Mouse (Mus musculus) 3T3-L1 (cell line): Measurements from ENCODE around the gene Csdc2.
"Not testable (repeated sequence)": the region's sequence is repeated elsewhere in the genome, so short reads cannot be mapped to it uniquely, and the experiment has no call there.

Experiments
- DNase-seq: peaks from one replicate; pipeline ENCODE4 v3.0.0-alpha.2; 2015; ENCODE audit warnings: low read depth, low spot score

The Csdc2 gene

GRCm38 (mm10) chr15:81936679-81937078, at the start of gene Csdc2:
Gene Csdc2 (plus strand): TSS chr15:81936759.
- no peak for DNase-seq

GRCm38 (mm10) chr15:81886795-81887550, 49.6 kb upstream of the Csdc2 start:
- DNase-seq: no peak

GRCm38 (mm10) chr15:81889175-81889574, 47.4 kb upstream of the Csdc2 start:
- no peak for DNase-seq

- no peak for DNase-seq
Measured at GRCm38 (mm10) chr15:81891140-81891802, 45.3 kb upstream of the Csdc2 start.

- peak; percentile 17 for DNase-seq
Measured at GRCm38 (mm10) chr15:81891822-81892580, 44.6 kb upstream of the Csdc2 start.

GRCm38 (mm10) chr15:81894002-81894401, 42.6 kb upstream of the Csdc2 start:
- DNase-seq: no peak

GRCm38 (mm10) chr15:81896407-81896806, 40.2 kb upstream of the Csdc2 start:
- no peak for DNase-seq

- no peak for DNase-seq
Measured at GRCm38 (mm10) chr15:81897607-81898285, 38.8 kb upstream of the Csdc2 start.

GRCm38 (mm10) chr15:81898751-81899150, 37.8 kb upstream of the Csdc2 start:
- DNase-seq: no peak

GRCm38 (mm10) chr15:81904939-81905338, 31.6 kb upstream of the Csdc2 start:
- DNase-seq: peak; percentile 78

GRCm38 (mm10) chr15:81907953-81908352, 28.6 kb upstream of the Csdc2 start:
- no peak for DNase-seq

GRCm38 (mm10) chr15:81908767-81909166, 27.8 kb upstream of the Csdc2 start:
- not testable (repeated sequence) for DNase-seq

GRCm38 (mm10) chr15:81912498-81912897, 24.1 kb upstream of the Csdc2 start:
- peak; percentile 71 for DNase-seq

GRCm38 (mm10) chr15:81914668-81915067, 21.9 kb upstream of the Csdc2 start:
- no peak for DNase-seq

GRCm38 (mm10) chr15:81915663-81916062, 20.9 kb upstream of the Csdc2 start:
- no peak for DNase-seq

GRCm38 (mm10) chr15:81917201-81917600, 19.4 kb upstream of the Csdc2 start:
- DNase-seq: no peak

- peak; percentile 75 for DNase-seq
Measured at GRCm38 (mm10) chr15:81917621-81918463, 18.7 kb upstream of the Csdc2 start.

- DNase-seq: no peak
Measured at GRCm38 (mm10) chr15:81919062-81919461, 17.5 kb upstream of the Csdc2 start.

- DNase-seq: no peak
Measured at GRCm38 (mm10) chr15:81920546-81921217, 15.9 kb upstream of the Csdc2 start.

GRCm38 (mm10) chr15:81921255-81921654, 15.3 kb upstream of the Csdc2 start:
- DNase-seq: no peak
